Mouse (Mus musculus): ENCODE results near the gene Gucy2f. TPM values are rescaled to one million over a fixed set of nuclear protein-coding genes. Genes with fewer than 3 reads are reported as not detected.
A peak's percentile ranks its signal among the peaks of the same experiment; 100 is the strongest.
"Not testable (repeated sequence)": the region's sequence is repeated elsewhere in the genome, so short reads cannot be mapped to it uniquely, and the experiment has no call there.

Gene Gucy2f
- polyA plus RNA-seq (2012; ENCODE audit: insufficient read depth, insufficient read length, low replicate concordance, missing spikeins) = not detected in 2 replicates

GRCm38 (mm10) chrX:142196831-142197230, at the start of gene Gucy2f:
TSS of gene Gucy2f (minus strand) at chrX:142196931.
- WGBS = 50% methylated on average over 5 of the region's 5 CpGs
- Histone ChIP-seq H3K4me1 (ENCODE audit: control insufficient read depth, insufficient read depth, low read length) (no peaks in the 10 kb centered on the region), H3K4me3 (ENCODE audit: insufficient read depth, low read depth, low read length) (no peak within 1 kb of the TSS), H3K27ac (ENCODE audit: insufficient read depth, low read depth, low read length) (no peak within 1 kb of the TSS)
- TF ChIP-seq POLR2A (IDR thresholded peaks at IDR 0.05; ENCODE audit: insufficient read depth, low read depth, low read length) = no peak

GRCm38 (mm10) chrX:142245682-142246327, 49.1 kb upstream of the Gucy2f start:
- TF ChIP-seq CTCF (IDR thresholded peaks at IDR 0.05; ENCODE audit: insufficient read depth, low read depth, low read length) (no peak), POLR2A (IDR thresholded peaks at IDR 0.05; ENCODE audit: insufficient read depth, low read depth, low read length) (no peak)
- no peaks in the 10 kb centered on the region for H3K4me1 ChIP-seq (ENCODE audit: control insufficient read depth, insufficient read depth, low read length)
- no peak overlapping the region for H3K27ac ChIP-seq (ENCODE audit: insufficient read depth, low read depth, low read length)
- WGBS = 85% methylated on average over 5 of the region's 5 CpGs
- H3K4me3 ChIP-seq (ENCODE audit: insufficient read depth, low read depth, low read length) = no peak overlapping the region

GRCm38 (mm10) chrX:142237101-142237500, 40.4 kb upstream of the Gucy2f start:
- no peak for TF ChIP-seq POLR2A (IDR thresholded peaks at IDR 0.05; ENCODE audit: insufficient read depth, low read depth, low read length)

GRCm38 (mm10) chrX:142236146-142236545, 39.4 kb upstream of the Gucy2f start:
- H3K4me3 ChIP-seq (ENCODE audit: insufficient read depth, low read depth, low read length); H3K27ac ChIP-seq (ENCODE audit: insufficient read depth, low read depth, low read length); H3K4me1 ChIP-seq (ENCODE audit: control insufficient read depth, insufficient read depth, low read length): not testable (repeated sequence)
- WGBS = 86% methylated on average over 1 of the region's 1 CpGs

More at GRCm38 (mm10) chrX:142237101-142237500, 40.4 kb upstream of the Gucy2f start:
- no peaks in the 10 kb centered on the region for H3K4me1 ChIP-seq (ENCODE audit: control insufficient read depth, insufficient read depth, low read length)
- H3K27ac ChIP-seq (ENCODE audit: insufficient read depth, low read depth, low read length) = no peak overlapping the region
- WGBS = 48% methylated on average over 2 of the region's 2 CpGs
- H3K4me3 ChIP-seq (ENCODE audit: insufficient read depth, low read depth, low read length) = no peak overlapping the region

- H3K4me1 ChIP-seq (ENCODE audit: control insufficient read depth, insufficient read depth, low read length) = no peaks in the 10 kb centered on the region
- TF ChIP-seq POLR2A (IDR thresholded peaks at IDR 0.05; ENCODE audit: insufficient read depth, low read depth, low read length) (no peak), CTCF (IDR thresholded peaks at IDR 0.05; ENCODE audit: insufficient read depth, low read depth, low read length) (no peak)
- no peak overlapping the region for H3K27ac ChIP-seq (ENCODE audit: insufficient read depth, low read depth, low read length)
- peak overlapping the region; percentile 38; the same call in 1 of the 2 replicates for H3K4me3 ChIP-seq (ENCODE audit: insufficient read depth, low read depth, low read length)
- WGBS = 18% methylated on average over 7 of the region's 7 CpGs
Measured at GRCm38 (mm10) chrX:142228769-142229158, 32.0 kb upstream of the Gucy2f start.

GRCm38 (mm10) chrX:142228055-142228768, 31.5 kb upstream of the Gucy2f start:
- H3K4me1 ChIP-seq (ENCODE audit: control insufficient read depth, insufficient read depth, low read length) = no peaks in the 10 kb centered on the region
- no peak for TF ChIP-seq CTCF (IDR thresholded peaks at IDR 0.05; ENCODE audit: insufficient read depth, low read depth, low read length)
- TF ChIP-seq POLR2A (IDR thresholded peaks at IDR 0.05; ENCODE audit: insufficient read depth, low read depth, low read length) = no peak
- peak overlapping the region; percentile 96 for H3K4me3 ChIP-seq (ENCODE audit: insufficient read depth, low read depth, low read length)
- H3K27ac ChIP-seq (ENCODE audit: insufficient read depth, low read depth, low read length) = peak overlapping the region; percentile 91
- 22% methylated on average over 36 of the region's 42 CpGs for WGBS

GRCm38 (mm10) chrX:142227398-142228054, 30.8 kb upstream of the Gucy2f start:
- WGBS = 17% methylated on average over 15 of the region's 15 CpGs
- no peak overlapping the region for H3K27ac ChIP-seq (ENCODE audit: insufficient read depth, low read depth, low read length)

GRCm38 (mm10) chrX:142226542-142226941, 29.8 kb upstream of the Gucy2f start, which contains the start of gene Nxt2:
TSS of gene Nxt2 (plus strand) at chrX:142226770.
- H3K27ac ChIP-seq (ENCODE audit: insufficient read depth, low read depth, low read length) = no peak within 1 kb of the TSS
- no peak within 1 kb of the TSS for H3K4me3 ChIP-seq (ENCODE audit: insufficient read depth, low read depth, low read length)
- TF ChIP-seq POLR2A (IDR thresholded peaks at IDR 0.05; ENCODE audit: insufficient read depth, low read depth, low read length) (no peak), CTCF (IDR thresholded peaks at IDR 0.05; ENCODE audit: insufficient read depth, low read depth, low read length) (no peak)
- WGBS = 88% methylated on average over 14 of the region's 14 CpGs
- no peaks in the 10 kb centered on the region for H3K4me1 ChIP-seq (ENCODE audit: control insufficient read depth, insufficient read depth, low read length)

More at GRCm38 (mm10) chrX:142227398-142228054, 30.8 kb upstream of the Gucy2f start:
- no peak overlapping the region for H3K4me3 ChIP-seq (ENCODE audit: insufficient read depth, low read depth, low read length)
- TF ChIP-seq CTCF (IDR thresholded peaks at IDR 0.05; ENCODE audit: insufficient read depth, low read depth, low read length) (no peak), POLR2A (IDR thresholded peaks at IDR 0.05; ENCODE audit: insufficient read depth, low read depth, low read length) (no peak)
- no peaks in the 10 kb centered on the region for H3K4me1 ChIP-seq (ENCODE audit: control insufficient read depth, insufficient read depth, low read length)

- WGBS = 11% methylated on average over 3 of the region's 3 CpGs
- no peak for TF ChIP-seq CTCF (IDR thresholded peaks at IDR 0.05; ENCODE audit: insufficient read depth, low read depth, low read length)
- H3K4me1 ChIP-seq (ENCODE audit: control insufficient read depth, insufficient read depth, low read length) = no peaks in the 10 kb centered on the region
- H3K4me3 ChIP-seq (ENCODE audit: insufficient read depth, low read depth, low read length) = no peak overlapping the region
- no peak overlapping the region for H3K27ac ChIP-seq (ENCODE audit: insufficient read depth, low read depth, low read length)
Measured at GRCm38 (mm10) chrX:142200295-142200694, 3.6 kb upstream of the Gucy2f start.

All from olfactory bulb, adult 2 months (tissue).